Mouse (Mus musculus) heart, adult 18-20 months (tissue): Measurements from ENCODE around the gene a. TPM values are rescaled to one million over a fixed set of nuclear protein-coding genes. Genes with fewer than 3 reads are reported as not detected.

ENCODE experiments used
- DNase-seq, 2 experiments: peaks; one replicate each; pipeline ENCODE4 v3.0.0; 2021 to 2022; ENCODE audit warnings: mixed read lengths in 1 of 2
- long read RNA-seq, 2 experiments: library from polyadenylated mRNA; stranded (forward); transcript quantifications; one replicate each; pipeline ENCODE4 v2.0.0; 2021
- total RNA-seq, 2 experiments: library from RNA; stranded (reverse); gene quantifications; 2 replicates each; pipeline ENCODE4 v1.2.3; 2021

The a gene
- not detected for total RNA-seq
- long read RNA-seq, experiment 1, partial matches to known transcripts = 0 of 1 reads
- long read RNA-seq, experiment 1, other reads (novel, unspliced or antisense) = 1 of 1 reads
- long read RNA-seq, experiment 2, partial matches to known transcripts = 0 of 1 reads
- long read RNA-seq, experiment 2, other reads (novel, unspliced or antisense) = 1 of 1 reads

GRCm38 (mm10) chr2:154790656-154791483 is at the start of gene a, which contains the start of gene Raly:
Gene a, plus strand, starts transcription at chr2:154791402.
Gene Raly, plus strand, starts transcription at chr2:154791096.
- peak; percentile 95 to 99 for DNase-seq

GRCm38 (mm10) chr2:154742911-154743819 is 48.0 kb upstream of the a start:
- no peak for DNase-seq

GRCm38 (mm10) chr2:154743915-154744314 is 47.3 kb upstream of the a start:
- DNase-seq = no peak

GRCm38 (mm10) chr2:154748383-154748782 is 42.8 kb upstream of the a start:
- no peak for DNase-seq

- no peak for DNase-seq
Observed at GRCm38 (mm10) chr2:154749046-154750036, 41.9 kb upstream of the a start.

- peak; percentile 19 to 25 for DNase-seq
Observed at GRCm38 (mm10) chr2:154751924-154752323, 39.3 kb upstream of the a start.

- no peak for DNase-seq
Observed at GRCm38 (mm10) chr2:154754068-154754560, 37.1 kb upstream of the a start.

- DNase-seq = no peak
Observed at GRCm38 (mm10) chr2:154755791-154756190, 35.4 kb upstream of the a start.

GRCm38 (mm10) chr2:154757691-154758090 is 33.5 kb upstream of the a start:
- no peak for DNase-seq

GRCm38 (mm10) chr2:154758454-154758853 is 32.7 kb upstream of the a start:
- DNase-seq = no peak

- DNase-seq = no peak
Observed at GRCm38 (mm10) chr2:154763226-154763625, 28.0 kb upstream of the a start.

GRCm38 (mm10) chr2:154764828-154765497 is 26.2 kb upstream of the a start:
- no peak for DNase-seq

- DNase-seq = peak in 1 of 2 experiments; percentile 25
Observed at GRCm38 (mm10) chr2:154765554-154766008, 25.6 kb upstream of the a start.

- DNase-seq = no peak
Observed at GRCm38 (mm10) chr2:154767051-154767450, 24.2 kb upstream of the a start.

GRCm38 (mm10) chr2:154769930-154770329 is 21.3 kb upstream of the a start, which contains the start of gene Gm14214:
Gene Gm14214, minus strand, starts transcription at chr2:154770030.
- DNase-seq = no peak

GRCm38 (mm10) chr2:154771604-154772003 is 19.6 kb upstream of the a start:
- DNase-seq = no peak

GRCm38 (mm10) chr2:154774032-154774431 is 17.2 kb upstream of the a start:
- no peak for DNase-seq

GRCm38 (mm10) chr2:154776496-154776895 is 14.7 kb upstream of the a start:
- no peak for DNase-seq

- no peak for DNase-seq
Observed at GRCm38 (mm10) chr2:154779648-154780047, 11.6 kb upstream of the a start.

GRCm38 (mm10) chr2:154782361-154782760 is 8.8 kb upstream of the a start:
- no peak for DNase-seq
